Mouse (Mus musculus): Measurements from ENCODE around the gene Adam23.

Gene Adam23

DNA sequence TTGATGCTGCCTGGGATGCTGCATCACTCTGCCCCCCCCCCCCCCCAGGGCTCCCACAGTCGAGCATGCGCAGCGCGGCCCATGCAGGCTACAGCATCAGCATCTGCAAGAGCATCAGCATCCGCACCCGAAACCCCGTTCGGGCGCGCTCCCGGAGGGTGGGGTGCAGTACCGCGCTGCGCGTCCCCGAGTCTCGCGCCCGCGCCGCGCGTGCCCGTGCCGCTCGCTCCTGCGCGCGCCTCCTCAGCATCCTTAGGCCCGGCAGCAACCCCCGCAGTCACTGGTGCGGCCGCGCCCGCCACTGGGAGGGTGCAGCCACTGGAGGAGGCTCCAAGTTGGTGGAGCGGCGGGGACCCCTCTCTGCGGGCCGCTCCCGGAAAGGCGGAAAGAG is at the start of gene Adam23:
Gene Adam23 (plus strand): TSS at position 236 of the 391 bp plus-strand sequence.
- no peak for DNase-seq (ENCODE audit: extremely low read depth, low read depth)

DNA sequence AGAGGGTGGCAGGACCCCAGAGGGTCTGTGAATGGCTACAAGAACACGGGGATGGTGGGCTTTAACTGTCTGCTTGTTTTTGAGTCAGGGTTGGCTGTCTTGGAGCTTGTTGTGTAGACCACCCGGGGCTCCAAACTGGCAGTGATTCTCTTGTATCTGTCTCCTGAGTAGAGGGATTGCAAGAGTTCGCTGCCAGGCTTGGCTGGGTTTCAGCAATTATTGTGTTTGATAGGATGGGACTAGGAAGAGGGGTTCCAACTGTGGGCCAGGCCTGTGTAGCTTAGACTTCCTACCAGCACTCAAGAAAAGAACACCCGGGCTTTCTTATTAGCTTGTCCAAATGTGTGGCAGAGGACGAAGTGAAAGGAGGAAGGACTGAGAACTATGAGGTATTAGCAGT is 44.6 kb upstream of the Adam23 start:
- no peak for DNase-seq (ENCODE audit: extremely low read depth, low read depth)

DNA sequence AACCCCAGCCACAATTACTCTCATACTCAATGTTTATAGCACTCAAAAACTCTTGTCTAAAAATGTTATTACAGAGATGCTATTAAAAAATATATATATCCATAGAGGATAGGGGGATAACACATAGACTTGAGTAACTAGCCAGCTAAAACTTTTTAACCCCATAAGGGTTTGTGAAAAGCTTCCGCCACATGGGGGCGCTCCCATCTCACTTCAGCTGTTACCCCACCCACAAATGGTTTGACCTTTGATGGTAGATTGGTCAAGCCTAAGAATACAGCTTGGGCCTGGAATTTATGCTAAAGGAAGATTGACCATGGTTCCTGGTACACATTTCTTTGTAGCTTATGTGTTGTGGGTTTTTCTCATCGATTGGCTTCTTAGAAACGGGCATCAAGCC is 42.1 kb upstream of the Adam23 start:
- DNase-seq (ENCODE audit: extremely low read depth, low read depth) = peak; percentile 14

DNA sequence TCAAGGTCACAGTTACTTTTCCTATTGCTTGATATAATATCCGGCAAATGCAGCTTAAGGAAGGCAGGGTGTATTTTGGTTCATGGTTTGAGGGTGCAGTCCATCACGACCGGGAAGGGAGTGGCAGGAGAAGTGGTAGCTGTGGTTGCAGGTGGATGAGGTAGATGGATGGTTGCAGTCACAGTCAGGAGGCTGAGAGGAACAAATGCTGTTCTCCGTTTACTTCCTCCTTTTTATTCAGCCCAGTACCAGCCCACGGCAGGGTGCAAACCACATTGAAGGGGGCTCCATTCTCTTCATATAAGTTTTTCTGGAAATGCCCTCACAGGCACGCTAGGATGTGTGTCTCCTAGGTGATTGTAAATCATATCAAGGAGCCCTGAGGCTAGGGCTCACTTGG is 37.3 kb upstream of the Adam23 start:
- peak; percentile 39 for DNase-seq (ENCODE audit: extremely low read depth, low read depth)

DNA sequence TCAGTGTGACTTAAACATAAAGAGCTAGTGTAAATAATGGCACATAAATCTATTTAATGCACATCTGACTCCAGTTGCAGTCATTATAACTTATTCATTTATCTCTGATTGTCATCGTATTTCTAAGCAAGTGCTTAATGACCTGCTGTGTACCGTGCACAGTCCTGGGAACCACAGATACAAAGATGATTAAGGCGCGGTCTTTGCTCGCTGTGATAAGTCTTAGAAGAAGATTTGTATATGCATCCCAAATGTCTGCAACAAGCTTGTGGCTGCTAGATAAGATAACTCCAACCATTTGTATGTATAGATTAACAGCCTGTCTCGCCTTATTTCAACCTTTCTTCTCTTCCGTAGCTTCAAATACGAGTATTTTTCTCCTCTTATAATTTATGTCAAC is 27.2 kb upstream of the Adam23 start:
- no peak for DNase-seq (ENCODE audit: extremely low read depth, low read depth)

DNA sequence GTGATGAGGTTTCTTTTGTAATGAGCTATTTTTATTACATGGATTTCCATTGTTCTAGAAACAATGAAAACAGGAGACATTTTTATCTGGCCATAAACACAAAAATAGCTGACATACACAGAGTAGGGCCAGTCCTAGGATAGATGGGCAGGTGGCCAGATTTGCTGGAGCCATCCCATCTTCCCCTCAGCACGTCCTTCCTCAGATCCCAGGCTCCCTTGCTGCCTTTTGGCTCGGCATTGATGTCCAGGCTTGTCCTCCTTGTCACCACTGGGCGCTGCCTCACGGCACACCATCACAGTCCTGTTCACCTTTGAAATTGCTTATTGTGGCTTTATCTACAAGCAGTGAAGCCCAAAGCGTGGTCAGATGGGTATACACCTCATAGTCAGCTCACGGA is 15.0 kb upstream of the Adam23 start:
- no peak for DNase-seq (ENCODE audit: extremely low read depth, low read depth)

DNA sequence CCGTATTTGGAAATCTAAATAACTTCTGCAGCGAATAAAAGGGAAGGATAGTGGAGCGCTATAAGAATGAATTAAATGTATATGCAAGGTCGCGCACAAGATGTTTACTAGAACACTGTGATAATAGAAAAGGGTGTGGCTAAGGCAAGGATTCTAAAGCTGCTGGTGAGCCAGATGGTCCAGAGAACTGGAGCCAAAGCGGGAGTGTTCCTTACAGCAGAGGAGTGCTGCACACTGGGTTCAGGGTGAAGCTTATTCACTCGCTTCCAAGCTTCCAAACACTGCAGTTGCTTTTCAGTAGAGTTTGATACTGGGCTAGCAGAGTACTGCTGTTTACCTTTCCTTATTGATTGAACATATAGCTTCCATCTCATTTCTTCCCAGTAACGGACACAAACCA is 14.5 kb upstream of the Adam23 start:
- no peak for DNase-seq (ENCODE audit: extremely low read depth, low read depth)

DNA sequence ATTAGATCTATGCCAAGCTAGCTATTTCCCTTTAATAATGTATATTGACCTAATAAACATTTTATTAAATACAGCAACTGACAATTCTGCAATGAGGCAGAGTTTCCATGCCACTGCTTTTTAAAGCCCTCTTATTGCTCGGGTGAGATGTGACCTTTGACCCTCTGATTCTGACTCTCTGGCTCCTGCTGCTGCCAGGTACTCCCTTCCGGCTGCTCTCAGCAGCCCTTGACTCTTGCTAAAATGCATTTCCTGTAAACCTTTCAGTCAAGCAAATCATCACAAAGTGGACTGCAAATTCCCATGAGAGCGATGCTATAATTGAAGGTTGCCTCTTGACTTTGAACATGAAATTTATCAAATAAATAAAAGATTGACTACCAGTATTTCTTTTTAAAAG is 13.8 kb upstream of the Adam23 start:
- no peak for DNase-seq (ENCODE audit: extremely low read depth, low read depth)

DNA sequence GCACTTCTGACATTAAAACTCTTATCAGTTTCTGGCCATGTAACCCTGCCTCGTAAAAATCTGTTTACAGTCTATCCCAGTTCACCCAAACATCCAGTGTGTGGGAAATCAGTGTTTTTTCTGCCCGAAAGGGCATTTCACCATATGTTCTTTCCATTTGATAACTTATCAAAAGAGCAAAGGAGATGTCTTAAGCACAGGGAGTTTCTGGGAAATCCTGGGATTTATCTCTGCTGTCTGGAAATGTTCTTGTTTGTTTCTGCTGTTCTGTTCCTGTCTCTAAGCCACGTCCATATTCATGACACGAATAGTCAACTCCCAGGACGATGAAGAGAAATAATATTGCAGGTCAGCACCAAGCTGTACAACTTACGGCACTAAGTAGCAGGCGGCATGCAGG is 11.6 kb upstream of the Adam23 start:
- no peak for DNase-seq (ENCODE audit: extremely low read depth, low read depth)

DNA sequence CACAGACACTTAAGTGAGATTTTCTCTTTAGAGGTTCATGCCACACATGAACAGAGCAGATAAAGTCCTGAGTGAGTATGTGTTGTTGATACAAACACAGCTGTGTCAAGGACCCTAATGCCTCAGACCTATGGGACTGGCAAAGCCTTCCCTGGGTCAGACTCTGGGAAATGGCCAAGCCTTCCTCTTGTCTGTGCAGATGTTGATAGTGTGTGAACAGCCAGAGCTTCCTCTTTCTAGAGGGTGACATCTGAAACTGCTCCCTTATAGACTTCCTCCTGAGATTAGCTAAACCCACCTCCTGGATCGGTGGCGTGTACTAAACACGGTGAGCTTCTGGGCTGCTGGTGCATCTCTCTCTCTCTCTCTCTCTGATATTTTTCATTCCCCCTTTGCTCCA is 8.2 kb upstream of the Adam23 start:
- peak; percentile 100 for DNase-seq (ENCODE audit: extremely low read depth, low read depth)

DNA sequence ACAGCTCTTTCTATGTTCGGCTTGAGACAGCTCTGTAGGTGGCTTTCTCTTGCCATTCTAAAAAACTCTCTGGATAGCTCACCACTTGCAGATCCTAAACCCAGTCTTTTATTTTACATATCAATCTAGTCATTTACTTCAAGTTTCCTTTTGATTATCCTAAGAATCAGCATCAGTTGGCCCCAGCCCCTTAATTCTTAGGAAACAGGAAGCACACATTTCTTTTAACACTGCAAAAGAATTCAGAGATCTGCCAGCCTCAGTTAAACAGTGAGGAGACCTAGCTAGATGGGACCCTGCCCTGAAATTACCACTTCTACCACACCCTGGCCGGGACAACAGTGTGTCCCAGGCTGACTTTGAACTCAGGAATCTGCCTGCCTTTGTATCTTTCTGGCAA is 3.5 kb upstream of the Adam23 start:
- no peak for DNase-seq (ENCODE audit: extremely low read depth, low read depth)

DNA sequence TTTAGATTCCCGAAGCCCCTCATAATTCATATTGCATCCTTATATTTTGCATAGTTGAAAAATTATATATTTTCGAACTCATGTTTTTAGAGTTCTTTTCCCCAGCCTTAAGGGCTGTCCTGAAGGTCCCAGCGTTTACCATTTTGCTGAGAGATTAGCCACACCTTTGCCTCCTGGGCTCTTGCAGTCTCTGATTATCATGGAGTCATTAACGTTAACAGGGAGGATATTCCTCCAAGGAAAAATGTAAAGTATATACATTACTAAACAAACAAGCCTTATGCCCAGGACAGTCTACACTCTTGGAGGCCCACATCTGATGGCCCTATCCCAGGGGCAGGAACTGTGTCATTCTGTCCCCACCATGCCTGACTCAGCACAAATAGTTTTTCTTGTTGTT is 3.1 kb upstream of the Adam23 start:
- no peak for DNase-seq (ENCODE audit: extremely low read depth, low read depth)

DNA sequence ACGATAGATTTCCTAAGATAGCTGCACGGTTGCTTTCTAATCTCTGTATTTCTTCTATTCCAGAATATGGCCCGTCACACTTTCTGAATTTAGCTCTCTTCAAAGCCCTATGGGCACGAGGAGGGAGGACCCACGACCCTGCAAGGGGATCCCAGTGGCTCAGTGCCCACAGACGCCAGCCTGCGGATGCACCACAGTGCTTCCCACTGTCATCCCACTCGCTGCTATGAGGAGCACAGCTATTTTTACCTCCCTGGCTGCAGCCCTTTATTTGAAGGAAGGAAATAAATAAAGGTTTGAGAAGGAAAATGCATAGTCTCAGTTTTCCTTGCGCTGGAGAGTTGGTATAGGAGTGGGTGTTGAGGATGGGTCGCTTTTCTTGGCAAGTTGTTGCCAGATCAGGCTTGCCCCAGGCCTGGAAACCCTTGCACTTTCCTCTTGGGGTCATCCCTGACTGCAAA is 512 bp upstream of the Adam23 start:
- no peak for DNase-seq (ENCODE audit: extremely low read depth, low read depth)

DNA sequence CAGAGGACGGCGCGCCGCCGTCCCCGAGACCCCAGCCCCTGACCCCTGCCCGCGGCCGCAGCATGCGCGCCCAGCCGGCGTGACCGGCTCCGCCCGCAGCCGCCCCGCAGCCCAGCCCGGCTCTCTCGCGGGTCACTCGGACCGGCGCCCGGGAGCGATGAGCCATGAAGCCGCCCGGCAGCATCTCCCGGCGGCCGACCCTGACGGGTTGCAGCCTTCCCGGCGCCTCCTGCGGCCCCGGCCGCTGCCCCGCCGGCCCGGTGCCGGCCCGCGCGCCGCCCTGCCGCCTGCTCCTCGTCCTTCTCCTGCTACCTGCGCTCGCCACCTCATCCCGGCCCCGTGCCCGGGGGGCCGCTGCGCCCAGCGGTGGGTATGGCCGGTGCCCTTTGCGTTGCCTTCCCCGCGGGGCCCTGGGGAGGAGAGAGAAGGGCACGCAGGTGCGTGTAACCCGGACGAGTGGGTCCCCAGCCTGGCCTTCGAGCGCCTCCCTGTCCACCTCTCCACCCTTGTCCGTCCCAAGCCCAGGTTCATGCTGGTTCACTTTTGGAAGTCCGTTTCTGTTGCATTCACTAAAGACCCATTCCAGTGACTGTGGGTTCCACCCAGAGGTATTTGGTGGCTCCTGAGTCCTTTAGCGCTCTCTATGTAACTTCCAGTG is 485 bp downstream of the Adam23 start:
- no peak for DNase-seq (ENCODE audit: extremely low read depth, low read depth)

DNA sequence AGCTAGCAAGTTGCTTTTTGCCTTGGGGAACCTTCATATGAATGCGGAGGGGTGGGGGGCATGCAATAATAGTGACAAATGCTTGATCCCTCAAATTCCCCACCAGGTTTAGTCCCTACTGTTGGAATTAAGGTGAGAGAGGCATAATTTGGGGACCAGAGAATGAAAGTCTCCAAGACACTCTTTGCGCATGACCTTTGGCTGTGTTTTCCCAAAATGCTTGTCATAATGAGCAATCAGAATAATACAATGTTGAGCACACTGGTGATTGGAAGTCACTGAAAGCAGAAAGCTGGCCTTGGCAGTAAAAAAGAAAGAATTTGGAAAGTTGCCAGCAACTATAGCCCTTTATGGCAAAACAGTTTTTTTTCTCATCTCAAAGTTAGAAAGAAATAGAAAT is 1.0 kb downstream of the Adam23 start:
- no peak for DNase-seq (ENCODE audit: extremely low read depth, low read depth)

DNA sequence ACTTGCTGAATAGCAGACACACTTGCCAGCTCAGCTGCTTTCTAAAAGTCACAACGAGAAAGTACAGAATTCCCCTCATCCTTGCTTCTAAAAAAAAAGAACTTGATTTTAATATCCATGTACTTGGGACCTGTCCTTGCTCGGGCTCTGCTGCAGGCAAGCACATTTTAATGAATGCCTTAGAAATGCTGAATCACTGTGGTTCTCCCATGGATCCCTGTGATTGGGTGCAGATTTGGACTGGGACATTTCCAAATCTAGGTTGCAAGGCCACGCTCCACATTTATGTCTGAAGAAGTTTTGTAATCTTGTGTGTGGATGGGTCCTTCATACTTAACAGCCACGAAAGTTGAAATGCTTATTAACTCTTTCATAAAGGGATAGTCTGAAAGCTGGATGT is 4.4 kb downstream of the Adam23 start:
- DNase-seq (ENCODE audit: extremely low read depth, low read depth) = no peak

DNA sequence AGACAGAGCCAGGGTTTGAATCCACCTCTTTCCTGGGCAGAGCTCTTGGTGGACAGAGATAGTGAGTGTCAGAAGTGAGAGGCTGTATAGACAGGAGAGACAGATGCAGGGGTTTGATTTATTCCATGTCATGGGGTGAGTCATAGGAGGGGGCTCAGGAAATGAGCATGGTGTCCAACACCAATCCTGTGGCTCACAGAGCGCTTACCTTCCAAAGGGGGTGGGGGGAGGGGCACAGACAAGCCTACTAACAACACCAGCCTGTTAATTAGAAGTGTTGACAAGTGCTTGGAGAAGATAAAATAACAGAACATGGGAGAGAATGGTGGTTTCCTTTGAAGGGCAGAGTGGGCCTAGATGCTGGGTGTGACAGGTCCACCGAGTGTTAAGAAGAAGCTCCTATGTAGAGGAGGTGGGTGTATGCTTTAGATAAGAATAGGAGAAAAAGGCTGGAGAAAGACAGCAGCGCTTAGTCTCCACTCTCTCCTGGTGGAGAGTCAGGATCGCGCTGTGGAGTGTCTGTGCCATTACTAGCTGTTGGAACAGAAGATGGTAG is 7.7 kb downstream of the Adam23 start:
- DNase-seq (ENCODE audit: extremely low read depth, low read depth) = peak; percentile 96

DNA sequence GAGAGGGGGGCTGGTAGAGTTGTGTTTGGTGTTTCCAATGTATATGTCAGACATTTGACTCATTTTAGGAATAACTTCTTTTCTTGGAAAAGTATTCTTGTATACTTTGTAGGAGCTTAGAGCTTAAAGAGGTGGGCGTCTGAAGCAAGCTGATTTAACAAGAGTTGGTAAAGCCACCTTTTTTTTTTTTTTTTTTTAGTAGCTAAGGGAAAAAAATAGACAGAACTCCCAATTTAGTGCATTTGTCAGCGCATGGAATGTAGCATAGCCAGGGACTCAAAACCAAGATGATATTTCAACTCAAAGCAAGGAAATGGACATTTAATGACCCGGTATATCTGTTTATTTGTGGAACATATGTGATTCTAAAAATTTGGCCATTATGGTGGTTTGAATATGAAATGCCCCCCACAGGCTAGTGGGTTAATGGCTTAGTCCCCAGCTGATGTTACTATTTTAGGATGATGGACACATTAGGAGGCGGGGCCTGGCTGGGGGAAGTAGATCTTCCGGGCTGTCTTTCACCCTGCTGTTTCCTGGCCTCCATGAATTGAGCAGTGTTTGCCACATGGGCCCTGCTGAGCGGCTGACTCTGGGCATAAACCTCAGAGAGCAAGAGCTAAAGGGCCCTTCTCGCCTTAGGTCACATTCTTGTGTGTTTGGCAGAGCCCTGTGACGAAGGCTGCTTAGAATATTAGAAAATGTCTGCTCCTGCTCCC is 12.3 kb downstream of the Adam23 start:
- DNase-seq (ENCODE audit: extremely low read depth, low read depth) = no peak

DNA sequence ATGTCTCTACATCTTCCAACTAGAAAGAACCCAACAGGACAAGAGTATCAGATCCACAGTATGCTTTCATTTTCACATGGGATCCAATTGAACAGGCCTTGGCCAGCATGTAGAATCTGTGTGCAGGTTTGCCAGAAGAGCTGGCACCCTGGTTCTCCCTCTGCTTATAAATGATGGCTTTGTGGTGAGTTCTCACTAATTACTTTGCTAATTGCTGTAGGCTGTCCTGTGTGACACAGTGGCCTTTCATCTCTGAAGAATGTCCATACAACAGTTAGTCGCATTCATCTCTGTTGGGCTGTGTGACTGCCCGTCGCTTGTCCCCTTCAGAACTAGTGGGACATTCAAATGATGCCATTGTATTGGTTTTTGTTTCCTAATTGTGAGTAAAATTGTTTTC is 13.5 kb downstream of the Adam23 start:
- DNase-seq (ENCODE audit: extremely low read depth, low read depth) = no peak

DNA sequence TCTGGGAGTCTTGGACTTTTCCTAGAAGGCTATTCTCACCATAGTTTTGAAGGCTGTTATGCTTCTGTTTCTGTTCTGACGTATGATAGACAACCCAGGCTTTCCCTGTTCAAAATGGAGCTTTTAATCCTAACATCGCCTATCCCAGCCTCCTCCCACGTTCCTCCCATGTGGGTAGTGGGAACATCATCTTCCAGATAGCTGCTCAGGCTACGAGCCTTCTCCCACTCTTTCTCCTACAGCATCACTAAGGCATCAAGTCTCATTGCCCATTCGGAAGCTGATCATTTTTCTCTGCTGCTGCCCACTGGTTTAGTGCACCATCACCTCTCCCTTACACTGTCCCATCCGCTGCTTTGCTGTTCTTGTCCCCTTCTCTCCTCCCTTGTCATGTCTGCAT is 14.2 kb downstream of the Adam23 start:
- DNase-seq (ENCODE audit: extremely low read depth, low read depth) = no peak

DNA sequence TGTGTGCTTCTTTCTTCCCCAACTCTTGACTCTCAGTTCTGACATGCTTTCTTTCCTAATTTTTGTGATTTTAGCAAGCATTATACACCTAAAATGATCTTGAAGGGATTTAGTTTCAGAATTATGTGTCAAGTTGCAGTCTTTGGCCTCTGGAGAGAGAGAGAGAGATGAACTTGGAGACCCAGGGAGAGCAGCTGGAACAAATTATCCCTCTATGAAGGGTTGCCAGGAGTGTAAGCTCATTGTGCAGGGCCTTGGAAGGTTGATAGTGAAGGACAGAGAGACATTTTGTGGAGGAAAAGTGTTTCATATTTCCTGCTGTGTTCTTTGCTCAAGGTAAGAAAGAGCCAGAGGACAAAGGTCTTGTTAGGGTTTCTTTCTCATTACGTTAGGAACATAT is 18.8 kb downstream of the Adam23 start:
- DNase-seq (ENCODE audit: extremely low read depth, low read depth) = no peak

DNA sequence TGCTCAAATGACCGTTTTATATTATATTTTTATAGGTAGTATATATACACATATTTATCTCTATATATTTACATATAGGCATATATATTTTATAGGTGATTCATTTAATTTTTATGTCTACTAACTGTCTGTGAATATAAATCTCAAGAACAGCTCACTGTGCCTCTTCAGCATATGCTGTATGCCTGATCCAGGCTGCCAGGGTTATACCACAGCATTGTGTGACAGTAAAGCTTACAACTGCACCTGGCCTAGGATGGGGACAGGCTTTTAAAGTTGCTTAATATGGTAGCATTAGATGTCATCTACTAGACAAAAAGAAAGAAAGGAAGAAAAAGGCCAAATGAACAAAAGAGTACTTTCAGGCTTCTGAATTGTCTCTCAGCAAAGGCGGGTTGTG is 27.6 kb downstream of the Adam23 start:
- no peak for DNase-seq (ENCODE audit: extremely low read depth, low read depth)

DNA sequence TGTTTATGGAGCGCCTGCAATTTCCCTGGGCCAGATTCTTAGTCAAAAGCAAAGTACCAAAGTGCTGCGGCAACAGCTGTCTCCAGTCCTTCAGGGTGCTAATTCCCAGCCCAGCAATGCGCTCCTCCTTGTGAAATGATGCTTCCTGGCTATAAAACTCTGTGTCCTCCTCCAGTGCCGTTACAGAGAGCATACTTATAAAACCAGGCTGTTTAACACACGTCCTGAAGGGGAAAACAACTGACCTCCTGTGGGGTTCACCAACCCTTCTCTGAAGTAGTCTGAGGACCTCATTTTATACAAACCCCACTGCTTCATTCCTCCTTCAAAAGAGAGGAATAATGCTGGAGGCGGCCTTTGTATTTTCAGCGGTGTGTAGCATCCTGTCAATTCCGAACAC is 28.0 kb downstream of the Adam23 start:
- no peak for DNase-seq (ENCODE audit: extremely low read depth, low read depth)
